Mouse (Mus musculus): Measurements from ENCODE around the gene Kif2a. TPM values are rescaled to one million over a fixed set of nuclear protein-coding genes. Genes with fewer than 3 reads are reported as not detected.

Kif2a gene
- total RNA-seq (2023), result 102 TPM

DNA sequence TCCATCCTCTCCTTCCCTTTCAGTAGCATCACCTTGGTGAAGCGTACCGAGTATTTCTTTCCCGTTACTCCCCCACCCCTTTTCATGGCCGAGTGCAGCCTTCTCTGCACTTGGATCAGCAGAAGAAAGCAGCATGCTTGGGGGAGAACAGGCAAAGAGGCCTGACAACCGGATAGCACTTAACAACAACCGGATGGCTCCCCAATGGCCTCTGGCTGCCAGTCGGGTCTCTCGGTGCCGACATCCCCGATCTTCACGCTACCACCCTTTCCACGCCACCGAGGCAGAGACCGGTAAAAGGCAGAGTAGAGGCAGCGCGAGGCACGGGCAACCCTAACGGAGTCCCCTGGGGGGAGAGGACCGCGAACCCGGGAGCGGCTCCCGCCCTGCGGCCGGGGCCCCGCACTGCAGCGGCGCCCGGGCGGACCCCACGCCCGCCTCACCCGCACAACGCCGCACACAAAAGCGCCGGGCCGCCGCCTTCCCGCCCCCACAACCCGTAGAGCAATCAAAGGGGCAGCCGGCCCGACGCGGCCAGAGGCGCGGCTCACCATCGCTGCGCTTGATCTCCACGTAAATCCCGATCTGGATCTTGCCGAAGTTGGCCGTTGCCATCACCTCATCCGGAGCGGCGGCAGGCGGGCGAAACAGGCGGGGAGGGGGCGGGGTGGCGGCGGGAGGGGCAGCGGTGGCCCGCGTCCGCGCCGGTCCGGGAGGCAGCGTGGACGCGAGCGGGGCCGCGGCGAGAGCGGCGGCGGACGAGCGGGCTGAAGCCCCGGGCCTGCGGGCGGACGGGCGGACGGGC lies at the start of gene Kif2a:
TSS of gene Kif2a (minus strand) at position 666 of the 805 bp plus-strand sequence.

DNA sequence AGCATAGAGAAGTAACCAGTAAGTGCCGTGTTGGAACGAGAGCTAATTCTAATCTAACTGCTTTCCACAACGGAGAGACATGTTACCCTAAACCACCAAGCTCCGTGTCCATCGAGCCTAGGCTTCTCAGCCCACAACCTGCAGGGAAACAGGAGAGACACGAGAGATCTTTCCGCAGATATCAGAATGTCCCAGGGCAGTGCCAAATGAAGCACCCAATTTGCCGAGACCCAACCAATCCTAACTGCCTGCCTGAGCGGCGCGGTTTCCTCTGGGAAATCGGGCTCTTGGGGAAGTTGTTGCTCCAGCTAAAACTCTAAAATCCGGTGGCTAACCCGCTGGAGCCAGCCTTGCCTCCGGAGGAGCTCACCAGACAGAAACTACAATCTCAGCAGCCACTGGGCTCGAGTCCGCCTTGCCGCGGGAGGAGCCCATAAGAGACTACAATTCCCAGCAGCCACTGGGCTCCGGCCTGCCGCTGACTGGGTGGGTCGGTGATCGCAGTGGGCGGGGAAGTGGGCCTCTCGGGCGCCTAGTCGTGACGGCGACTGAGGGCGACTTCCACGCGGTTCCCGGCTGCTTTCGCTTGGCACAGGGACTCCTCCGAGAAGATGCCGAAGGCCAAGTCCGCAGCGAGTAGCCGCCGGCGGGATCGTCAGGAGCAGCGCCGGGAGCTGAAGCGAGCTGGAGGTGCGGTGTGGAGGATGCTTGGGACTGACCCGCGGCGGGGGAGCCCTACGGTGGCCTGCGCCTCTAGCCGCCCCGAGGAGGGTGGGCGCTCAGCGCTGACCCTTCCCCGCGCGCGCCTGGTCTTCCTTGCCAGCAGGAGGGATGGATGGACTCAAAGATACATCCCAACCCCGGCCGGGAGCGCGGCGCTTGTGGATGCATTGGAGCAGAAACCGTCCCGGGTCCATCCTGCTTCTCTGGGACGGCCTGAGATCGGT lies 75.1 kb downstream of the Kif2a start, which contains the start of gene Dimt1:
TSS of gene Dimt1 (plus strand) at position 534 of the 947 bp plus-strand sequence.

DNA sequence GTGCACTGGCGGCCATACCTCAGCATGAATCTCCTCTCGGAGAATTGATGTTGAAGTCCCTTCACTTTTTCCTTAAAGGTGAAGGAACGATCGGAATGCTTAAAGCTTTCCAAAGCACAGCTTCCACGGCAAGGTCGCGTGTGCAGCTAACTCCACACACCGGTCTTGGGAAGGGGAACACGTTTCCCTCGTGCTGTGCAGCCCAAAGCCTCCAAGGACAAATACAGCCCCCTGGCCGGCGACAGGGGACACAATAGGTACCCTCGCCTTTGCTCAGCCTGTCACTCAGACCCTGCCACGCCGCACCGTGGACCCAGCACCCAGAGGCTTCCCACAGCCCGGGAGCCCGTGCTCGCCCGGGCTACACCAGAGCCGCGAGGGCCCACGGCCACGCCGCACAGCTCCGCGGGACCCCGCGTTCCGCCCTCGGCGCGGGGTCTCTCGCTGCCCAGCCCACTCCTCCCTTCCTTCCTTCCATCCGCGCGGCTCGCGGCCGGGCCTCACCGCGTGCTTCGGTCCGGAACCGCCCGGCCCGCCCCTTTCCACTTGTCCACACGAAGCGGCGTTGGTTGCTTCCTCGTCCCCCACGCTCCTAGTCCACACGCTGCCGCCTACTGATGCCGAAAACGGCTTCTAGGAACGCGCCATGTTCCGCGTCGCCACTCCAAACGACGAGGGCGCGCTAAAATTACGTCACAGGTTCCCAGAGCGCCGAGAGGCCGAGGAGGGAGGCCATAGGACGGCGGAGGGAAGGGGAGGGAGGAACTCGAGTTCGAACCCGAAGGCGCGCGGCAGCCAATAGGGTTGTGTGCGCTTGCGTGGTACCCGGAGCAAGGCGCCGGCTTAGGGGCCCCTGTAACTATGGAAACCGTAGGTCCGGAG lies 85.4 kb downstream of the Kif2a start, which contains the start of gene Ipo11:
TSS of gene Ipo11 (minus strand) at position 703 of the 882 bp plus-strand sequence.

Other genes starting within 250 kb of the Kif2a start
- 35.5 TPM for gene Ipo11, start 85.2 kb downstream of the Kif2a start, total RNA-seq (2023)
- gene Dimt1, start 75.0 kb downstream of the Kif2a start, total RNA-seq (2023), result 26.2 TPM